Mouse (Mus musculus) MEL (cell line): ENCODE results near the gene Syce1l.

Experiments
- CHD2 ChIP-seq: IDR thresholded peaks from 2 replicates; pipeline ENCODE4 v1.6.1; 2011; ENCODE audit warnings: low read length, improper control_type of control experiment
- CTCF ChIP-seq, 3 experiments: IDR thresholded peaks in 2 of 3; conservative IDR thresholded peaks in 1 of 3; 2 replicates each; pipeline ENCODE4 v1.5.1; 2011 to 2012; ENCODE audit warnings: low read length in 3 of 3, low read depth in 2 of 3, mild to moderate bottlenecking in 2 of 3, improper control_type of control experiment in 1 of 3, inconsistent platforms in 1 of 3, mixed read lengths in 1 of 3, moderate library complexity in 1 of 3; ENCODE audit not compliant: control insufficient read depth in 1 of 3, insufficient read depth in 1 of 3, poor library complexity in 1 of 3, severe bottlenecking in 1 of 3
- E2F4 ChIP-seq: IDR thresholded peaks from 2 replicates; pipeline ENCODE4 v1.6.1; 2011; ENCODE audit warnings: low read depth, low read length, improper control_type of control experiment, borderline replicate concordance
- GATA1 ChIP-seq: IDR thresholded peaks from 2 replicates; pipeline ENCODE4 v1.6.1; 2011; ENCODE audit warnings: low read depth, low read length, improper control_type of control experiment
- JUND ChIP-seq: IDR thresholded peaks from 2 replicates; pipeline ENCODE4 v1.6.1; 2011; ENCODE audit warnings: low read depth, mild to moderate bottlenecking, improper control_type of control experiment, low read length
- MAX ChIP-seq: IDR thresholded peaks from 2 replicates; pipeline ENCODE4 v1.6.1; 2011; ENCODE audit warnings: low read length, improper control_type of control experiment
- MYB ChIP-seq: IDR thresholded peaks from 2 replicates; pipeline ENCODE4 v1.6.1; 2011; ENCODE audit warnings: mild to moderate bottlenecking, low read depth, low read length, improper control_type of control experiment
- MYC ChIP-seq: IDR thresholded peaks from 2 replicates; pipeline ENCODE4 v1.6.1; 2011; ENCODE audit warnings: low read depth, mild to moderate bottlenecking, low read length, improper control_type of control experiment, moderate library complexity
- POLR2A ChIP-seq, 2 experiments: IDR thresholded peaks; 2 replicates each; pipeline ENCODE4 v1.6.1; 2011 to 2012; ENCODE audit warnings: low read length in 2 of 2, mild to moderate bottlenecking in 2 of 2, control low read depth in 1 of 2, improper control_type of control experiment in 1 of 2, low read depth in 1 of 2, moderate library complexity in 1 of 2; ENCODE audit not compliant: control insufficient read depth in 1 of 2, insufficient read depth in 1 of 2, poor library complexity in 1 of 2
- POLR2AphosphoS2 ChIP-seq: IDR thresholded peaks from 2 replicates; pipeline ENCODE4 v1.6.1; 2011; ENCODE audit warnings: low read length, improper control_type of control experiment
- SIN3A ChIP-seq: IDR thresholded peaks from 2 replicates; pipeline ENCODE4 v1.6.1; 2012; ENCODE audit warnings: low read length, improper control_type of control experiment, inconsistent platforms
- TCF12 ChIP-seq: IDR thresholded peaks from 2 replicates; pipeline ENCODE4 v1.6.1; 2014; ENCODE audit warnings: low read depth, mild to moderate bottlenecking, inconsistent platforms, low read length, improper control_type of control experiment, moderate library complexity
- USF1 ChIP-seq: IDR thresholded peaks from 2 replicates; pipeline ENCODE4 v1.6.1; 2014; ENCODE audit warnings: low read depth, mild to moderate bottlenecking, inconsistent platforms, low read length, improper control_type of control experiment, moderate library complexity
- ZC3H11A ChIP-seq: IDR thresholded peaks from 2 replicates; pipeline ENCODE4 v1.6.1; 2012; ENCODE audit warnings: low read depth, mild to moderate bottlenecking, inconsistent platforms, low read length, improper control_type of control experiment

GRCm38 (mm10) chr8:113598401-113598800 is 44.6 kb upstream of the Syce1l start:
- TF ChIP-seq MYB (no peak), ZC3H11A (no peak), CTCF (IDR thresholded peaks at IDR 0.05 in 2 of 3, conservative IDR thresholded peaks at IDR 0.05 in 1 of 3; ENCODE audit: control insufficient read depth in 1 of 3, insufficient read depth in 1 of 3, low read depth in 2 of 3, low read length in 3 of 3, poor library complexity in 1 of 3, severe bottlenecking in 1 of 3) (no peak), GATA1 (no peak), POLR2A (IDR thresholded peaks at IDR 0.05; ENCODE audit: control insufficient read depth in 1 of 2, insufficient read depth in 1 of 2, low read depth in 1 of 2, low read length in 2 of 2, poor library complexity in 1 of 2) (no peak), SIN3A (no peak), POLR2AphosphoS2 (no peak), E2F4 (no peak), USF1 (no peak), MAX (no peak), TCF12 (no peak), MYC (no peak), CHD2 (no peak), JUND (no peak)
